Mouse (Mus musculus) MEL (cell line): ENCODE results near the gene Hoxd11. TPM values are rescaled to one million over a fixed set of nuclear protein-coding genes. Genes with fewer than 3 reads are reported as not detected.

Experiments used
- DNase-seq: peaks from one replicate; pipeline ENCODE4 v3.0.0; 2011; ENCODE audit warnings: low read depth, low spot score
- H3K27ac ChIP-seq: 2 replicates; pipeline ENCODE4 v1.5.1; 2012; ENCODE audit warnings: low read depth, mild to moderate bottlenecking, control low read depth, low read length, moderate library complexity; ENCODE audit not compliant: control insufficient read depth
- H3K27me3 ChIP-seq, 2 experiments: fragments of 150-350 bp in 1 of 2; sonication (generic) in 1 of 2; 2 replicates each; pipeline ENCODE4 v1.6.1; 2012; ENCODE audit warnings: low read length in 2 of 2, mild to moderate bottlenecking in 2 of 2, improper control_type of control experiment in 1 of 2, moderate library complexity in 1 of 2; ENCODE audit not compliant: insufficient read depth in 2 of 2, control insufficient read depth in 1 of 2
- H3K36me3 ChIP-seq, 2 experiments: 2 replicates each; pipeline ENCODE4 v1.6.1; 2012 to 2014; ENCODE audit warnings: low read length in 2 of 2, improper control_type of control experiment in 1 of 2, inconsistent platforms in 1 of 2, mild to moderate bottlenecking in 1 of 2; ENCODE audit not compliant: insufficient read depth in 2 of 2, control insufficient read depth in 1 of 2
- H3K4me1 ChIP-seq, 2 experiments: fragments of 150-350 bp in 1 of 2; sonication (generic) in 1 of 2; 2 replicates each; pipeline ENCODE4 v1.6.1; 2012; ENCODE audit warnings: low read length in 2 of 2, improper control_type of control experiment in 1 of 2, mild to moderate bottlenecking in 1 of 2; ENCODE audit not compliant: insufficient read depth in 2 of 2, control insufficient read depth in 1 of 2
- H3K4me3 ChIP-seq, 2 experiments: fragments of 150-350 bp in 1 of 2; sonication (generic) in 1 of 2; 2 replicates each; pipeline ENCODE4 v1.5.1; 2012; ENCODE audit warnings: low read depth in 2 of 2, low read length in 2 of 2, mild to moderate bottlenecking in 2 of 2, moderate library complexity in 2 of 2, control low read depth in 1 of 2, improper control_type of control experiment in 1 of 2; ENCODE audit not compliant: control insufficient read depth in 1 of 2, insufficient read depth in 1 of 2
- H3K79me2 ChIP-seq: 2 replicates; pipeline ENCODE4 v1.6.1; 2012; ENCODE audit warnings: mild to moderate bottlenecking, low read length, moderate library complexity; ENCODE audit not compliant: control insufficient read depth, poor library complexity, insufficient read depth
- H3K9ac ChIP-seq: 2 replicates; pipeline ENCODE4 v1.6.1; 2012; ENCODE audit warnings: low read depth, mild to moderate bottlenecking, control low read depth, low read length, moderate library complexity; ENCODE audit not compliant: control insufficient read depth, poor library complexity, severe bottlenecking
- H3K9me3 ChIP-seq: fragments of 150-350 bp; sonication (generic); replicated peaks from 2 replicates; pipeline ENCODE4 v1.6.1; 2012; ENCODE audit warnings: mild to moderate bottlenecking, low read length, improper control_type of control experiment, moderate library complexity; ENCODE audit not compliant: insufficient read depth
- BHLHE40 ChIP-seq: IDR thresholded peaks from 2 replicates; pipeline ENCODE4 v1.6.1; 2012; ENCODE audit warnings: low read depth, mild to moderate bottlenecking, inconsistent platforms, low read length, improper control_type of control experiment, borderline replicate concordance
- CHD1 ChIP-seq: IDR thresholded peaks from 2 replicates; pipeline ENCODE4 v1.6.1; 2012; ENCODE audit warnings: low read depth, mild to moderate bottlenecking, inconsistent platforms, low read length, improper control_type of control experiment
- CHD2 ChIP-seq: IDR thresholded peaks from 2 replicates; pipeline ENCODE4 v1.6.1; 2011; ENCODE audit warnings: low read length, improper control_type of control experiment
- CTCF ChIP-seq, 3 experiments: IDR thresholded peaks in 2 of 3; conservative IDR thresholded peaks in 1 of 3; 2 replicates each; pipeline ENCODE4 v1.5.1; 2011 to 2012; ENCODE audit warnings: low read length in 3 of 3, low read depth in 2 of 3, mild to moderate bottlenecking in 2 of 3, improper control_type of control experiment in 1 of 3, inconsistent platforms in 1 of 3, mixed read lengths in 1 of 3, moderate library complexity in 1 of 3; ENCODE audit not compliant: control insufficient read depth in 1 of 3, insufficient read depth in 1 of 3, poor library complexity in 1 of 3, severe bottlenecking in 1 of 3
- E2F4 ChIP-seq: IDR thresholded peaks from 2 replicates; pipeline ENCODE4 v1.6.1; 2011; ENCODE audit warnings: low read depth, low read length, improper control_type of control experiment, borderline replicate concordance
- EP300 ChIP-seq, 2 experiments: IDR thresholded peaks; 2 replicates each; pipeline ENCODE4 v1.6.1; 2011; ENCODE audit warnings: improper control_type of control experiment in 2 of 2, low read length in 2 of 2, low read depth in 1 of 2, mild to moderate bottlenecking in 1 of 2
- GATA1 ChIP-seq: IDR thresholded peaks from 2 replicates; pipeline ENCODE4 v1.6.1; 2011; ENCODE audit warnings: low read depth, low read length, improper control_type of control experiment
- JUND ChIP-seq: IDR thresholded peaks from 2 replicates; pipeline ENCODE4 v1.6.1; 2011; ENCODE audit warnings: low read depth, mild to moderate bottlenecking, improper control_type of control experiment, low read length
- KAT2A ChIP-seq: conservative IDR thresholded peaks from 2 replicates; pipeline ENCODE4 v1.6.1; 2012; ENCODE audit warnings: low read depth, low read length, improper control_type of control experiment, inconsistent platforms
- MAFK ChIP-seq: IDR thresholded peaks from 2 replicates; pipeline ENCODE4 v1.6.1; 2011; ENCODE audit warnings: low read depth, mild to moderate bottlenecking, low read length, improper control_type of control experiment, borderline replicate concordance
- MAX ChIP-seq: IDR thresholded peaks from 2 replicates; pipeline ENCODE4 v1.6.1; 2011; ENCODE audit warnings: low read length, improper control_type of control experiment
- MAZ ChIP-seq: IDR thresholded peaks from 2 replicates; pipeline ENCODE4 v1.6.1; 2012; ENCODE audit warnings: low read depth, mild to moderate bottlenecking, inconsistent platforms, low read length, improper control_type of control experiment
- MYB ChIP-seq: IDR thresholded peaks from 2 replicates; pipeline ENCODE4 v1.6.1; 2011; ENCODE audit warnings: mild to moderate bottlenecking, low read depth, low read length, improper control_type of control experiment
- MYC ChIP-seq: IDR thresholded peaks from 2 replicates; pipeline ENCODE4 v1.6.1; 2011; ENCODE audit warnings: low read depth, mild to moderate bottlenecking, low read length, improper control_type of control experiment, moderate library complexity
- POLR2AphosphoS2 ChIP-seq: IDR thresholded peaks from 2 replicates; pipeline ENCODE4 v1.6.1; 2011; ENCODE audit warnings: low read length, improper control_type of control experiment
- RAD21 ChIP-seq: IDR thresholded peaks from 2 replicates; pipeline ENCODE4 v1.6.1; 2011; ENCODE audit warnings: mild to moderate bottlenecking, low read depth, low read length, improper control_type of control experiment
- RCOR1 ChIP-seq: IDR thresholded peaks from 2 replicates; pipeline ENCODE4 v1.6.1; 2012; ENCODE audit warnings: low read depth, mild to moderate bottlenecking, inconsistent platforms, low read length, improper control_type of control experiment
- SIN3A ChIP-seq: IDR thresholded peaks from 2 replicates; pipeline ENCODE4 v1.6.1; 2012; ENCODE audit warnings: low read length, improper control_type of control experiment, inconsistent platforms
- SMC3 ChIP-seq: IDR thresholded peaks from 2 replicates; pipeline ENCODE4 v1.6.1; 2011; ENCODE audit warnings: low read depth, low read length, improper control_type of control experiment
- TBP ChIP-seq: IDR thresholded peaks from 2 replicates; pipeline ENCODE4 v1.8.0; 2011; ENCODE audit warnings: low read depth, low read length, improper control_type of control experiment
- USF2 ChIP-seq, 2 experiments: IDR thresholded peaks; 2 replicates each; pipeline ENCODE4 v1.6.1; 2011 to 2012; ENCODE audit warnings: improper control_type of control experiment in 2 of 2, low read length in 2 of 2, borderline replicate concordance in 1 of 2, inconsistent platforms in 1 of 2, low read depth in 1 of 2, mild to moderate bottlenecking in 1 of 2; ENCODE audit not compliant: insufficient read depth in 1 of 2
- ZC3H11A ChIP-seq: IDR thresholded peaks from 2 replicates; pipeline ENCODE4 v1.6.1; 2012; ENCODE audit warnings: low read depth, mild to moderate bottlenecking, inconsistent platforms, low read length, improper control_type of control experiment
- ZKSCAN1 ChIP-seq: IDR thresholded peaks from 2 replicates; pipeline ENCODE4 v1.6.1; 2012; ENCODE audit warnings: low read depth, mild to moderate bottlenecking, inconsistent platforms, low read length, improper control_type of control experiment, moderate library complexity
- ZNF384 ChIP-seq: IDR thresholded peaks from 2 replicates; pipeline ENCODE4 v1.6.1; 2012; ENCODE audit warnings: low read depth, mild to moderate bottlenecking, inconsistent platforms, low read length, improper control_type of control experiment
- polyA plus RNA-seq, 2 experiments: library from polyadenylated mRNA; stranded (reverse) in 1 of 2; unstranded in 1 of 2; fragments of >175 nt in 1 of 2; fragments of >200 nt in 1 of 2; gene quantifications; 2 replicates each; pipeline versions ENCODE4 v1.2.1 to v1.2.4; 2012; ENCODE audit warnings: low replicate concordance in 2 of 2, low read depth in 1 of 2; ENCODE audit not compliant: insufficient read length in 2 of 2, insufficient read depth in 1 of 2, missing spikeins in 1 of 2
- total RNA-seq: library from RNA; depleted of rRNA; stranded (reverse); fragments of 300-350 nt; gene quantifications from 2 replicates; pipeline ENCODE4 v1.2.3, GENCODE M21; 2012

Gene Hoxd11
- total and polyA plus RNA-seq, 3 experiments, result not detected

- TF ChIP-seq RAD21 (no peak), CHD2 (no peak), TBP (no peak), SMC3 (no peak), ZC3H11A (no peak), USF2 (IDR thresholded peaks at IDR 0.05; ENCODE audit: borderline replicate concordance in 1 of 2, insufficient read depth in 1 of 2, low read depth in 1 of 2, low read length in 2 of 2) (no peak), MAX (no peak), MAFK (no peak), MYC (no peak), EP300 (IDR thresholded peaks at IDR 0.05; ENCODE audit: low read depth in 1 of 2, low read length in 2 of 2) (no peak), GATA1 (no peak), JUND (no peak), E2F4 (no peak), ZKSCAN1 (no peak), MAZ (no peak)
Observed at GRCm38 (mm10) chr2:74731799-74732512, 52.6 kb downstream of the Hoxd11 start.

GRCm38 (mm10) chr2:74732513-74733316 lies 53.4 kb downstream of the Hoxd11 start:
- H3K79me2 ChIP-seq, result no peaks in the 10 kb centered on the region
- H3K4me1 ChIP-seq, result no peaks in the 10 kb centered on the region
- no peak for TF ChIP-seq MYB
- TF ChIP-seq POLR2AphosphoS2, result no peak
- no peak for TF ChIP-seq BHLHE40
- TF ChIP-seq SIN3A, result no peak
- no peak for TF ChIP-seq RCOR1
- TF ChIP-seq ZNF384, result no peak
- no peak for TF ChIP-seq EP300 (IDR thresholded peaks at IDR 0.05; ENCODE audit: low read depth in 1 of 2, low read length in 2 of 2)
- TF ChIP-seq E2F4, result no peak
- no peak for TF ChIP-seq CTCF (IDR thresholded peaks at IDR 0.05 in 2 of 3, conservative IDR thresholded peaks at IDR 0.05 in 1 of 3; ENCODE audit: control insufficient read depth in 1 of 3, insufficient read depth in 1 of 3, low read depth in 2 of 3, low read length in 3 of 3, poor library complexity in 1 of 3, severe bottlenecking in 1 of 3)
- TF ChIP-seq KAT2A, result no peak
- TF ChIP-seq TBP, result no peak
- TF ChIP-seq ZC3H11A, result no peak
- no peak for TF ChIP-seq GATA1
- no peak for TF ChIP-seq CHD2
- no peak for TF ChIP-seq CHD1
- no peaks in the 10 kb centered on the region for H3K9me3 ChIP-seq
- H3K27ac ChIP-seq, result no peak overlapping the region
- no peak overlapping the region for H3K4me3 ChIP-seq
- no peak overlapping the region for H3K9ac ChIP-seq
- H3K27me3 ChIP-seq, result peaks cover 0 to 2% of the 10 kb centered on the region in 2 experiments; a peak in 2 of 4 replicates
- H3K36me3 ChIP-seq, result no peaks in the 10 kb centered on the region
- DNase-seq, result no peak

More at GRCm38 (mm10) chr2:74731799-74732512, 52.6 kb downstream of the Hoxd11 start:
- no peak overlapping the region for H3K4me3 ChIP-seq
- peaks cover 0 to 2% of the 10 kb centered on the region in 2 experiments; a peak in 2 of 4 replicates for H3K27me3 ChIP-seq
- no peak overlapping the region for H3K9ac ChIP-seq
- H3K9me3 ChIP-seq, result no peaks in the 10 kb centered on the region
- no peak overlapping the region for H3K27ac ChIP-seq
- H3K79me2 ChIP-seq, result no peaks in the 10 kb centered on the region
- DNase-seq, result no peak
- H3K36me3 ChIP-seq, result no peaks in the 10 kb centered on the region
- H3K4me1 ChIP-seq, result no peaks in the 10 kb centered on the region
